Mouse (Mus musculus) kidney, embryonic 16.5 days (tissue): ENCODE results near the gene Adra2a. TPM values are rescaled to one million over a fixed set of nuclear protein-coding genes. Genes with fewer than 3 reads are reported as not detected.
A peak's percentile ranks its signal among the peaks of the same experiment; 100 is the strongest.

Experiments
- ATAC-seq: fragments of 200-750 bp; cut with Nextera tagmentation; 2 replicates; pipeline ENCODE4 v1.8.0; 2017; ENCODE audit warnings: moderate TSS enrichment; ENCODE audit not compliant: low FRiP score, low TSS enrichment
- H3K27ac ChIP-seq: fragments of 300-500 bp; sonication (generic); 2 replicates; pipeline ENCODE4 v1.5.1; 2014; ENCODE audit warnings: low read length
- H3K27me3 ChIP-seq: fragments of 300-500 bp; sonication (generic); 2 replicates; pipeline ENCODE4 v1.6.1; 2014; ENCODE audit warnings: low read length, control low read depth, mixed read lengths; ENCODE audit not compliant: insufficient read depth
- H3K36me3 ChIP-seq: fragments of 300-500 bp; sonication (generic); 2 replicates; pipeline ENCODE4 v1.6.1; 2014; ENCODE audit warnings: low read length, control low read depth, mixed read lengths; ENCODE audit not compliant: insufficient read depth
- H3K4me1 ChIP-seq: fragments of 300-500 bp; sonication (generic); 2 replicates; pipeline ENCODE4 v1.6.1; 2014; ENCODE audit warnings: low read length, control low read depth, mixed read lengths; ENCODE audit not compliant: insufficient read depth
- H3K4me2 ChIP-seq: fragments of 300-500 bp; sonication (generic); replicated peaks from 2 replicates; pipeline ENCODE4 v1.6.1; 2014; ENCODE audit warnings: low read depth, low read length
- H3K4me3 ChIP-seq: fragments of 300-500 bp; sonication (generic); 2 replicates; pipeline ENCODE4 v1.5.1; 2014; ENCODE audit warnings: mild to moderate bottlenecking, low read length
- H3K9ac ChIP-seq: fragments of 300-500 bp; sonication (generic); replicated peaks from 2 replicates; pipeline ENCODE4 v1.6.1; 2014; ENCODE audit warnings: low read length
- H3K9me3 ChIP-seq: fragments of 300-500 bp; sonication (generic); 2 replicates; pipeline ENCODE4 v1.6.1; 2016; ENCODE audit warnings: low read length, control low read depth
- WGBS: fragments of 180-500 bp; shearing (Covaris S2); extraction: QIAGEN DNeasy Blood & Tissue Kit; methylation state at CpG from one replicate; pipeline ENCODE4 v1.1.7; 2014; 5-methylcytosine and 5-hydroxymethylcytosine counted together
- polyA plus RNA-seq: library from polyadenylated mRNA; unstranded; fragments of >200 nt; fragmentation: Nextera tagmentation; extraction: Ambion mirVana; gene quantifications from 2 replicates; pipeline ENCODE4 v1.2.1, GENCODE M21; 2015

Gene Adra2a
- 0.51 and 1.1 TPM in 2 replicates for polyA plus RNA-seq

DNA sequence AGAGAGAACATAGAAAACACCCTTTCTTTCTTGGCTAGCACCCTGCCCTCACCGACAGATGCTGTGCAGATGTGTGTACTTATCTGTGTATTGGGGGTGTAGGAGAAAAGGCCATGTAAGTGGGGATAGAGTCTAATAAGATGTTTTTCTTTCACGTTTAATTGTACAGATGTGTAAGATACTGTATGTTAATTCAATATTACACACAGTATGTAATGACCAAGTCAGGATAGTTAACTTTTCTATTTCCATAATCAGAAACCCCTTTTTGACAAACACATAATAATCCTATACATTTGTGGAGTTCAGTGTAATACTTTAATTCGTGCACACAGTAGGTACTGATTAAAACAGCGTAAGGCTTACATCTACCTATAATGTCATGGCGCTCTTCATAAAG lies at the start of gene Adra2a:
Gene Adra2a, plus strand, starts transcription at position 301 of the 400 bp plus-strand sequence.
- Histone ChIP-seq H3K36me3 (no peaks in the 10 kb centered on the region), H3K4me2 (peak within 1 kb of the TSS; percentile 99), H3K27me3 (peaks cover 28% of the 10 kb centered on the region), H3K9me3 (no peaks in the 10 kb centered on the region), H3K4me3 (peak within 1 kb of the TSS; percentile 62), H3K9ac (peak within 1 kb of the TSS; percentile 70), H3K4me1 (peaks cover 34% of the 10 kb centered on the region), H3K27ac (peak within 1 kb of the TSS; percentile 25; the same call in 1 of the 2 replicates)
- WGBS = 74% methylated on average over 5 of the region's 5 CpGs
- no peak for ATAC-seq

DNA sequence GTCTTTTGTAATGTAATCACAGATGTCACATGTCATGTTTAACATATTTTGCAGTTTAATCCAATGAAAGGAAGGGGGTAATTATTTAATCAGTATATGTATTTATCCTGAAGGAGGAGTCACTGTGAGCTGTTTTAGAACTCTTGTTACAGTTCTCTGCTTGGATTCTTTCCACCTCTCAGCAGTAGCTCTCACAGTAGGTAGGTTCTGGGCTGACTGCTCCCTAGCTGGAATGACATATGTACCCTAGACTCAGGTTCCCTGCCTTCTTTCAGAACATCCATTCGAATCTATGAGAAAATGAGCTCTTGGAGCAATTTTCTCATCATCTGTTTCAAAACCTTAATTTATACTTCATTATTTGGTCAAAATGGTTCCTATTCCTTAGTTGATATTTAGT lies 49.7 kb upstream of the Adra2a start:
- 0 out of 2 replicates have a peak, but pooled peaks cover 3% of the 10 kb centered on the region for H3K36me3 ChIP-seq
- no peaks in the 10 kb centered on the region for H3K4me1 ChIP-seq
- H3K27me3 ChIP-seq = no peaks in the 10 kb centered on the region
- no peak overlapping the region for H3K4me3 ChIP-seq
- H3K9ac ChIP-seq = no peak overlapping the region
- H3K27ac ChIP-seq = no peak overlapping the region
- H3K4me2 ChIP-seq = no peak overlapping the region
- WGBS = 88% methylated on average over 1 of the region's 1 CpGs
- ATAC-seq = no peak
- H3K9me3 ChIP-seq = no peaks in the 10 kb centered on the region

DNA sequence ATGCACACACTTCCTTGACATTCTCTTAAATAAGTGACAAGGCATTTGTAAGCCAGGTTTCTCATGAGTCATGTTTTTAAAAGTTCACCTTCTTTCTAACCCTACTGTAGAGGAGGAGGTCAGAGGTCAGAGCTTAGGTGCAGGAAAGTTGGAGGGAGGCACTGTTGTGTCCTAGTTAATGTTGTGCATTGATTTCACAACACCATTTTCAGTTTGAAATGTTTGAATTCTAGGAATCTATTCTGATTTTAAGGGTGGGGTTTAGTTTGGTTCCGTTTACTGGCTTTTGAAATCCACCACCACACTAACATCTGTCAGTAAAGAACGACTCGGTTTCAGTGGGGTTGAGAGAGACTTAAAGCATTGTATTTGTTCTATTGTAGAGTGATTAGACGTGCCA lies 33.0 kb upstream of the Adra2a start:
- no peak for ATAC-seq
- Histone ChIP-seq H3K27me3 (no peaks in the 10 kb centered on the region), H3K4me1 (peaks cover 3% of the 10 kb centered on the region; the same call in 1 of the 2 replicates), H3K4me2 (no peak overlapping the region), H3K36me3 (no peaks in the 10 kb centered on the region; the same call in 1 of the 2 replicates), H3K27ac (no peak overlapping the region), H3K4me3 (no peak overlapping the region), H3K9ac (no peak overlapping the region), H3K9me3 (no peaks in the 10 kb centered on the region)
- WGBS = 79% methylated on average over 4 of the region's 4 CpGs

DNA sequence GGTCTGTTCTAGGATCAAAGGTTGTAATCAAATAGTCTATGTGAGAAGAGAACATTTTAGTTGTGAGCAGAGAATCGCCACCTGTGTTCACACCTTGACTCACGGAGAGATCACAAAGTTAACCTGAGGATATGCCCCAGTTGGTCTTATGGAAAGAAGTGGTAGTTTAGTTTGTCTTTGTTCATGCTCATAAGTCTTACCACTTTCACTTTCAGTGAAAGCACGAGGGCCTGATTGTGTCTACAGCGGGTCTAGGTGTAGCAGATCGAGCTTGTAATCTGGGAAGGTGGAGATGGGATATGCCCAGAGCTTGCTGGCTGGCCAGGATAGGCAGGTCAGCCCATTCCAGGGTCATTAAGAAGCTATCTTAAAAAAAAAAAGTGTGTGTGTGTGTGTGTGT lies 29.0 kb upstream of the Adra2a start:
- peaks cover 1% of the 10 kb centered on the region; the same call in 1 of the 2 replicates for H3K4me1 ChIP-seq
- no peak for ATAC-seq
- no peak overlapping the region for H3K4me3 ChIP-seq
- H3K27ac ChIP-seq = no peak overlapping the region
- H3K4me2 ChIP-seq = no peak overlapping the region
- no peaks in the 10 kb centered on the region for H3K27me3 ChIP-seq
- no peak overlapping the region for H3K9ac ChIP-seq
- H3K36me3 ChIP-seq = peaks cover 2% of the 10 kb centered on the region; the same call in 1 of the 2 replicates
- no peaks in the 10 kb centered on the region for H3K9me3 ChIP-seq
- 98% methylated on average over 5 of the region's 5 CpGs for WGBS

DNA sequence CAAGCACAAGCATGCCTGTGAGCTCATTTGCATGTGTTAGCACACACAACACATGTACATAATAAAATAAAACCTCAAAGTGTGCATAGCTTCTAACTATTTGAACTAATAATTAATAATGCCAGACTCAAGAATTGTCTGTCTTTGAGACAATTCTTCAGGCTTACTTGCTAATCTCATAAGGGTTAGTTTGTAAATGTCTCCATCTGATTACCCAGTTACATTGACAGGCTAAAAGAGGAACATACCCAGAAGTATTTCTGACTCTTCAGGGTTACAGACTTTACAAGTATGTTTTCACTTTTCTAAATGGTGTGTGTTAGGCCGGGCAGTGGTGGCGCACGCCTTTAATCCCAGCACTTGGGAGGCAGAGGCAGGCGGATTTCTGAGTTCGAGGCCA lies 28.4 kb upstream of the Adra2a start:
- no peaks in the 10 kb centered on the region for H3K4me1 ChIP-seq
- H3K9ac ChIP-seq = no peak overlapping the region
- no peak overlapping the region for H3K4me2 ChIP-seq
- no peak overlapping the region for H3K27ac ChIP-seq
- no peaks in the 10 kb centered on the region for H3K27me3 ChIP-seq
- no peak for ATAC-seq
- no peak overlapping the region for H3K4me3 ChIP-seq
- H3K9me3 ChIP-seq = no peaks in the 10 kb centered on the region
- peaks cover 2% of the 10 kb centered on the region; the same call in 1 of the 2 replicates for H3K36me3 ChIP-seq
- 99% methylated on average over 5 of the region's 5 CpGs for WGBS

DNA sequence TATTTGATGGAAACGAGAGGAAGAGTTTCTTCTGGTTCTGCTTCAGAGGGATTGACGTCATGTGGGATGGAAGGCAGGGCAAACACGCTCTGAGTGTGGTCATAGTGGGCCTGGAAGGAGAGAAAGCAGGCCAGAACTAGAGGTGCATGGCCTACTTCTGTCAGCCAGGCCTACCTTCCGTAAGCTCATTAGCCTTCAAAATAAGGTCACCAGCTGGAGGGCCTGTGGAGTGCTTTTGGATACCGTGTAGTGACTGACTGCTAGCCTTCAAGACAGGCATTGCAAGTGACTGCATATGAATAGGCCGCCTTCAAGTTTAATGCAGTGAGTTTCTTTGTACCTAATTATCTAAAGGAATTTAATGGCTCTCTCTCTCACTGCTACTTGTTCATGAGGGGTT lies 8.9 kb upstream of the Adra2a start:
- WGBS = 88% methylated on average over 6 of the region's 6 CpGs
- no peak overlapping the region for H3K9ac ChIP-seq
- no peaks in the 10 kb centered on the region for H3K9me3 ChIP-seq
- H3K27ac ChIP-seq = no peak overlapping the region
- no peak overlapping the region for H3K4me3 ChIP-seq
- no peaks in the 10 kb centered on the region for H3K27me3 ChIP-seq
- H3K36me3 ChIP-seq = peaks cover 11% of the 10 kb centered on the region; the same call in 1 of the 2 replicates
- no peaks in the 10 kb centered on the region for H3K4me1 ChIP-seq
- H3K4me2 ChIP-seq = no peak overlapping the region
- ATAC-seq = no peak

DNA sequence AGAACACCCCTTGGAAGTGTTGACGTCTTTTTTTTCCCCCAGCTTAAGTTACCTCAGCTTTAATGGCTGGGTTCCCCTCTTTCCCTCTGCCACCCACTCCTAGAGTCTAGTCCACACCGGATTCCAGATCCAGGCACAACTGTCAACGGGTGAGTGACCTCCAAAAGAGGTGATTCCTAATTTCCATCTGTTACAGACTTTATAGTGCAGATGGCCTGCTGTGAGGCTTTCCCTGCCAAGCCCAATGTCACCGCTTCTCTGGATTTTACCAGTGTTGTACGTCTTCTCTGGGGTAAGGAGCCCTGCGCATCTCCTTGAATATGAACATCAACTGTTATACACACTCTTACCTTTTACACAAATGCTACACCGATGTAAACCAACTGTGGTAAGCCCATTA lies 4.5 kb upstream of the Adra2a start:
- Histone ChIP-seq H3K9me3 (no peaks in the 10 kb centered on the region), H3K9ac (no peak overlapping the region)

DNA sequence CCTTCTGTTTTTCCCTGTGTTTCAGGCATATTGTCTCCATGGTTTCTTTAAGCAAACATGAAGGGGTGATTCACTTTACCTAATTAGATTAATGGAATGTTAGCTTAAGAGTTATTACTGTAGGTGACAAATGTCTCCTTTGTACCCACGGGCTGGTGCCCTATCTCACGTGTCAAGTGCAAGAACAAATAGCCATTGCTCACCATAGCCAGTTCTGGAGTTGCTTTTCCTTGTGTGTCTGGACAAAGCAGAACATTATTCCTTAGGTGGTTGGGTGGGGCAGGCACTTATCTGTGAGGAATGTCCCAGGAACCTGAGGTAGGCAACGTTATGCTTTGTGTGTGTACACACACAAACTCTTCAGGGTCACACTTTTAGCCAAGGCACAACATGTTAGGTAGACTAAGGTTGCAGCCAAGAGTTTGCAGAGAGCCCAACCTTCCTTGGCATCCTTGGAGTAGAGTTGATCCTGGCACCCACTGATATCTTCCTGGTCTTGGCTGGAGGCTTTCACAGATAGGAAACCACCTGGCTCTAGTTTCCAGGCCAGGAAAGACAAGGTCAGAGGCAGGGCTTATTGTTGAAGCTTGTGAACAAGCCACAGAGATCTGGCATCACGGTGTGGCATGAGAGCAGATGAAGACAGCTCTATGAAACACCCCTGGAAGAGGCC lies 3.5 kb upstream of the Adra2a start:
- H3K27me3 ChIP-seq = no peaks in the 10 kb centered on the region
- peaks cover 7% of the 10 kb centered on the region; the same call in 1 of the 2 replicates for H3K4me1 ChIP-seq
- ATAC-seq = no peak
- H3K9ac ChIP-seq = no peak overlapping the region
- no peaks in the 10 kb centered on the region for H3K9me3 ChIP-seq
- no peak overlapping the region for H3K4me3 ChIP-seq
- WGBS = 31% methylated on average over 4 of the region's 4 CpGs
- H3K36me3 ChIP-seq = 0 out of 2 replicates have a peak, but pooled peaks cover 3% of the 10 kb centered on the region
- no peak overlapping the region for H3K27ac ChIP-seq
- no peak overlapping the region for H3K4me2 ChIP-seq

More for the DNA sequence above, 4.5 kb upstream of the Adra2a start:
- Histone ChIP-seq H3K4me1 (0 out of 2 replicates have a peak, but pooled peaks cover under 1% of the 10 kb centered on the region), H3K4me2 (no peak overlapping the region), H3K36me3 (0 out of 2 replicates have a peak, but pooled peaks cover 3% of the 10 kb centered on the region), H3K27ac (no peak overlapping the region), H3K27me3 (no peaks in the 10 kb centered on the region), H3K4me3 (no peak overlapping the region)
- 78% methylated on average over 7 of the region's 7 CpGs for WGBS
- ATAC-seq = no peak

DNA sequence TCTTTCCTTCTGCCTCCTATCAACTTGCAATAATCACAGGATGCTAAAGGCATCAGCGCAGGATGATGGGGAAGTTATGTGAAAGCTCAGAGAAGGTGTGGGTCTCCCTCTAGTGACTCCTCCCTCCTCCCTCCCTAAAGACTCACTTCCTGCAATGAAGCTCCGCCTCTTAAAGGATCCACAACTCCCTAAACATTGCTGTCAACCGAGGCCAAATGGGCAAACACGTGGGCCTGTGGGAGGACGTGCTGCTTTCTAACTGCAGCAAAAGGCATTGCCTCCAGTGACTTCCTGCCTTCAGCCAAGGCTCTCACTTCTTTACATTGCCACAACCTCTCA lies 3.0 kb upstream of the Adra2a start:
- Histone ChIP-seq H3K4me2 (no peak overlapping the region), H3K27me3 (peaks cover 3% of the 10 kb centered on the region), H3K4me1 (peaks cover 9% of the 10 kb centered on the region), H3K36me3 (0 out of 2 replicates have a peak, but pooled peaks cover 3% of the 10 kb centered on the region), H3K9me3 (no peaks in the 10 kb centered on the region), H3K4me3 (no peak overlapping the region), H3K9ac (no peak overlapping the region), H3K27ac (no peak overlapping the region)
- no peak for ATAC-seq
- 20% methylated on average over 5 of the region's 5 CpGs for WGBS
